Mouse (Mus musculus): ENCODE measurements at regions not wholly inside any gene's neighbourhood (a gene's known extent, or its start where the extent isn't known, plus 50 kb on each side); places are given as distances from the start of the nearest gene placed in this dataset.

- TF ChIP-seq CTCF (conservative IDR thresholded peaks at IDR 0.05; ENCODE audit: low read length) (no peak), POU5F1 (IDR thresholded peaks at IDR 0.05; ENCODE audit: borderline replicate concordance, low read length) (no peak)
Observed at GRCm38 (mm10) chr14:46060622-46061381, 318.4 kb upstream of the Gm15217 start.

Data from E14TG2a.4 (cell line).